Mouse (Mus musculus) erythroid progenitor cell, adult 5-6 weeks (primary cell): Measurements from ENCODE around the gene Ahnak2. TPM values are rescaled to one million over a fixed set of nuclear protein-coding genes. Genes with fewer than 3 reads are reported as not detected.

Source experiments
- total RNA-seq, 2 experiments: library from RNA; stranded (forward) in 1 of 2; stranded (reverse) in 1 of 2; fragments of 150-400 nt in 1 of 2; fragments of 186-747, 209-891 nt in 1 of 2; gene quantifications; 2 replicates each; pipeline versions ENCODE4 v1.2.3 to v1.2.4; 2015 to 2017; ENCODE audit warnings: low replicate concordance in 2 of 2

The Ahnak2 gene
- total RNA-seq, 2 experiments from 2014 or later, result not detected

Other genes starting within 250 kb of the Ahnak2 start
- gene Inf2, start 213.9 kb downstream of the Ahnak2 start, total RNA-seq (2015; ENCODE audit: low replicate concordance), result 2.1 and 2.2 TPM in 2 replicates
- gene Inf2, start 213.9 kb downstream of the Ahnak2 start, total RNA-seq (2017; ENCODE audit: low replicate concordance), result 1.0 and 1.5 TPM in 2 replicates
- 16.8 and 26.3 TPM in 2 replicates for gene Adssl1, start 182.6 kb downstream of the Ahnak2 start, total RNA-seq (2015; ENCODE audit: low replicate concordance)
- gene Adssl1, start 182.6 kb downstream of the Ahnak2 start, total RNA-seq (2017; ENCODE audit: low replicate concordance), result 2.0 and 14.9 TPM in 2 replicates
- 62.0 and 125 TPM in 2 replicates for gene Siva1, start 158.0 kb downstream of the Ahnak2 start, total RNA-seq (2015; ENCODE audit: low replicate concordance)
- 136 and 176 TPM in 2 replicates for gene Siva1, start 158.0 kb downstream of the Ahnak2 start, total RNA-seq (2017; ENCODE audit: low replicate concordance)
- gene Akt1, start 127.8 kb downstream of the Ahnak2 start, total RNA-seq (2015; ENCODE audit: low replicate concordance), result 22.6 and 24.1 TPM in 2 replicates
- 24.5 and 40.9 TPM in 2 replicates for gene Akt1, start 127.8 kb downstream of the Ahnak2 start, total RNA-seq (2017; ENCODE audit: low replicate concordance)
- gene Zbtb42, start 123.8 kb downstream of the Ahnak2 start, total RNA-seq (2015; ENCODE audit: low replicate concordance), result 10.1 TPM in 1 of 2 replicates, not detected in the other
- gene Zbtb42, start 123.8 kb downstream of the Ahnak2 start, total RNA-seq (2017; ENCODE audit: low replicate concordance), result 0.39 TPM in 1 of 2 replicates, not detected in the other
- gene Cep170b, start 82.2 kb downstream of the Ahnak2 start, total RNA-seq (2015; ENCODE audit: low replicate concordance), result 1.3 TPM in 1 of 2 replicates, not detected in the other
- gene Cep170b, start 82.2 kb downstream of the Ahnak2 start, total RNA-seq (2017; ENCODE audit: low replicate concordance), result not detected in 2 replicates
- gene Pld4, start 42.0 kb downstream of the Ahnak2 start, total RNA-seq (2015; ENCODE audit: low replicate concordance), result 20.1 and 29.9 TPM in 2 replicates
- gene Pld4, start 42.0 kb downstream of the Ahnak2 start, total RNA-seq (2017; ENCODE audit: low replicate concordance), result 8.9 and 14.0 TPM in 2 replicates
- gene Clba1, start 6.3 kb upstream of the Ahnak2 start, total RNA-seq (2015; ENCODE audit: low replicate concordance), result not detected in 2 replicates
- 0.51 TPM in 1 of 2 replicates, not detected in the other for gene Clba1, start 6.3 kb upstream of the Ahnak2 start, total RNA-seq (2017; ENCODE audit: low replicate concordance)
- gene Cdca4, start 26.8 kb upstream of the Ahnak2 start, total RNA-seq (2015; ENCODE audit: low replicate concordance), result 170 and 180 TPM in 2 replicates
- gene Cdca4, start 26.8 kb upstream of the Ahnak2 start, total RNA-seq (2017; ENCODE audit: low replicate concordance), result 135 and 144 TPM in 2 replicates
- 1.3 and 5.0 TPM in 2 replicates for gene Gpr132, start 65.6 kb upstream of the Ahnak2 start, total RNA-seq (2015; ENCODE audit: low replicate concordance)
- gene Gpr132, start 65.6 kb upstream of the Ahnak2 start, total RNA-seq (2017; ENCODE audit: low replicate concordance), result 0.90 and 2.7 TPM in 2 replicates
- gene Jag2, start 127.1 kb upstream of the Ahnak2 start, total RNA-seq (2015; ENCODE audit: low replicate concordance), result not detected in 2 replicates
- 0.26 TPM in 1 of 2 replicates, not detected in the other for gene Jag2, start 127.1 kb upstream of the Ahnak2 start, total RNA-seq (2017; ENCODE audit: low replicate concordance)
- gene Nudt14, start 139.5 kb upstream of the Ahnak2 start, total RNA-seq (2015; ENCODE audit: low replicate concordance), result 12.3 TPM in 1 of 2 replicates, not detected in the other
- gene Nudt14, start 139.5 kb upstream of the Ahnak2 start, total RNA-seq (2017; ENCODE audit: low replicate concordance), result 2.5 and 3.3 TPM in 2 replicates
- gene Btbd6, start 173.8 kb upstream of the Ahnak2 start, total RNA-seq (2015; ENCODE audit: low replicate concordance), result 0.84 and 3.2 TPM in 2 replicates
- gene Btbd6, start 173.8 kb upstream of the Ahnak2 start, total RNA-seq (2017; ENCODE audit: low replicate concordance), result 0.68 and 1.0 TPM in 2 replicates
- 55.1 and 57.4 TPM in 2 replicates for gene Brf1, start 198.0 kb upstream of the Ahnak2 start, total RNA-seq (2015; ENCODE audit: low replicate concordance)
- gene Brf1, start 198.0 kb upstream of the Ahnak2 start, total RNA-seq (2017; ENCODE audit: low replicate concordance), result 172 and 200 TPM in 2 replicates
- gene Pacs2, start 211.9 kb upstream of the Ahnak2 start, total RNA-seq (2015; ENCODE audit: low replicate concordance), result 68.3 and 88.3 TPM in 2 replicates
- 44.9 and 45.7 TPM in 2 replicates for gene Pacs2, start 211.9 kb upstream of the Ahnak2 start, total RNA-seq (2017; ENCODE audit: low replicate concordance)